Mouse (Mus musculus): ENCODE data around the gene Gal3st1. TPM values are rescaled to one million over a fixed set of nuclear protein-coding genes. Genes with fewer than 3 reads are reported as not detected.
"Not testable (repeated sequence)": the region's sequence is repeated elsewhere in the genome, so short reads cannot be mapped to it uniquely, and the experiment has no call there.

Gal3st1 gene
- polyA plus RNA-seq, 1 experiment from 2014 or later = 9.5 TPM

- Histone ChIP-seq H3K36me3 (no peaks in the 10 kb centered on the region), H3K4me1 (replicated peaks) (no peaks in the 10 kb centered on the region), H3K27ac (replicated peaks) (no peak overlapping the region), H3K9ac (no peak overlapping the region), H3K4me3 (no peak overlapping the region), H3K9me3 (no peaks in the 10 kb centered on the region), H3K27me3 (no peaks in the 10 kb centered on the region), H3K4me2 (no peak overlapping the region)
- no peak for ATAC-seq (ENCODE audit: low FRiP score, low read depth)
- 79% methylated on average over 1 of the region's 1 CpGs for WGBS
Observed at GRCm38 (mm10) chr11:4012616-4013015, 29.2 kb downstream of the Gal3st1 start.

GRCm38 (mm10) chr11:4015796-4016195 is 32.4 kb downstream of the Gal3st1 start:
- not testable (repeated sequence) for H3K9ac ChIP-seq; H3K4me2 ChIP-seq; H3K36me3 ChIP-seq; H3K4me3 ChIP-seq; H3K4me1 ChIP-seq (replicated peaks); H3K27ac ChIP-seq (replicated peaks); H3K9me3 ChIP-seq; H3K27me3 ChIP-seq; ATAC-seq (ENCODE audit: low FRiP score, low read depth)
- WGBS = 92% methylated on average over 14 of the region's 14 CpGs

GRCm38 (mm10) chr11:4022111-4022510 is 38.7 kb downstream of the Gal3st1 start:
- H3K4me2 ChIP-seq; H3K27ac ChIP-seq (replicated peaks); H3K4me3 ChIP-seq; H3K36me3 ChIP-seq; ATAC-seq (ENCODE audit: low FRiP score, low read depth); H3K9ac ChIP-seq; H3K27me3 ChIP-seq; H3K9me3 ChIP-seq; H3K4me1 ChIP-seq (replicated peaks): not testable (repeated sequence)
- WGBS = 93% methylated on average over 13 of the region's 13 CpGs

- Histone ChIP-seq H3K27me3 (no peaks in the 10 kb centered on the region), H3K4me3 (no peak overlapping the region), H3K27ac (replicated peaks) (no peak overlapping the region), H3K9ac (no peak overlapping the region), H3K9me3 (no peaks in the 10 kb centered on the region), H3K36me3 (no peaks in the 10 kb centered on the region), H3K4me2 (no peak overlapping the region), H3K4me1 (replicated peaks) (no peaks in the 10 kb centered on the region)
- 74% methylated on average over 2 of the region's 2 CpGs for WGBS
- ATAC-seq (ENCODE audit: low FRiP score, low read depth) = no peak
Observed at GRCm38 (mm10) chr11:4023321-4023720, 39.9 kb downstream of the Gal3st1 start.

GRCm38 (mm10) chr11:4027066-4027465 is 43.6 kb downstream of the Gal3st1 start:
- Histone ChIP-seq H3K9ac (no peak overlapping the region), H3K27me3 (no peaks in the 10 kb centered on the region), H3K27ac (replicated peaks) (no peak overlapping the region), H3K4me3 (no peak overlapping the region), H3K4me2 (no peak overlapping the region), H3K9me3 (no peaks in the 10 kb centered on the region), H3K36me3 (no peaks in the 10 kb centered on the region), H3K4me1 (replicated peaks) (no peaks in the 10 kb centered on the region)
- WGBS = 81% methylated on average over 8 of the region's 8 CpGs
- no peak for ATAC-seq (ENCODE audit: low FRiP score, low read depth)

- H3K4me2 ChIP-seq = no peak overlapping the region
- no peak overlapping the region for H3K27ac ChIP-seq (replicated peaks)
- WGBS = 81% methylated on average over 9 of the region's 9 CpGs
- H3K36me3 ChIP-seq = no peaks in the 10 kb centered on the region
- H3K4me1 ChIP-seq (replicated peaks) = no peaks in the 10 kb centered on the region
- no peaks in the 10 kb centered on the region for H3K27me3 ChIP-seq
- no peak overlapping the region for H3K9ac ChIP-seq
- no peak overlapping the region for H3K4me3 ChIP-seq
- no peak for ATAC-seq (ENCODE audit: low FRiP score, low read depth)
- no peaks in the 10 kb centered on the region for H3K9me3 ChIP-seq
Observed at GRCm38 (mm10) chr11:4027561-4028334, 44.3 kb downstream of the Gal3st1 start.

GRCm38 (mm10) chr11:4029343-4029742 is 45.9 kb downstream of the Gal3st1 start:
- no peaks in the 10 kb centered on the region for H3K27me3 ChIP-seq
- no peak overlapping the region for H3K4me3 ChIP-seq
- H3K27ac ChIP-seq (replicated peaks) = no peak overlapping the region
- no peaks in the 10 kb centered on the region for H3K9me3 ChIP-seq
- no peaks in the 10 kb centered on the region for H3K36me3 ChIP-seq
- no peaks in the 10 kb centered on the region for H3K4me1 ChIP-seq (replicated peaks)
- ATAC-seq (ENCODE audit: low FRiP score, low read depth) = no peak
- WGBS = 65% methylated on average over 4 of the region's 4 CpGs
- no peak overlapping the region for H3K9ac ChIP-seq
- no peak overlapping the region for H3K4me2 ChIP-seq

- WGBS = 43% methylated on average over 16 of the region's 16 CpGs
Observed at GRCm38 (mm10) chr11:4031126-4031941, 47.9 kb downstream of the Gal3st1 start, which contains the start of gene Sec14l4. Gene Sec14l4, plus strand, starts transcription at chr11:4031462.

GRCm38 (mm10) chr11:4031961-4032360 is 48.5 kb downstream of the Gal3st1 start:
- WGBS = 52% methylated on average over 12 of the region's 12 CpGs
- H3K4me2 ChIP-seq = no peak overlapping the region
- no peak for ATAC-seq (ENCODE audit: low FRiP score, low read depth)

More at GRCm38 (mm10) chr11:4031126-4031941, 47.9 kb downstream of the Gal3st1 start, which contains the start of gene Sec14l4:
- H3K36me3 ChIP-seq = no peaks in the 10 kb centered on the region
- no peaks in the 10 kb centered on the region for H3K27me3 ChIP-seq
- H3K9me3 ChIP-seq = no peaks in the 10 kb centered on the region
- H3K4me2 ChIP-seq = no peak within 1 kb of the TSS
- no peak within 1 kb of the TSS for H3K4me3 ChIP-seq
- no peaks in the 10 kb centered on the region for H3K4me1 ChIP-seq (replicated peaks)
- no peak within 1 kb of the TSS for H3K9ac ChIP-seq
- H3K27ac ChIP-seq (replicated peaks) = no peak within 1 kb of the TSS
- no peak for ATAC-seq (ENCODE audit: low FRiP score, low read depth)

GRCm38 (mm10) chr11:4033471-4033870 is 50.0 kb downstream of the Gal3st1 start:
- no peak overlapping the region for H3K27ac ChIP-seq (replicated peaks)
- H3K27me3 ChIP-seq = no peaks in the 10 kb centered on the region
- WGBS = 79% methylated on average over 7 of the region's 7 CpGs
- H3K36me3 ChIP-seq = no peaks in the 10 kb centered on the region
- H3K4me1 ChIP-seq (replicated peaks) = no peaks in the 10 kb centered on the region
- H3K4me2 ChIP-seq = no peak overlapping the region
- no peak for ATAC-seq (ENCODE audit: low FRiP score, low read depth)
- H3K4me3 ChIP-seq = no peak overlapping the region
- H3K9me3 ChIP-seq = no peaks in the 10 kb centered on the region
- H3K9ac ChIP-seq = no peak overlapping the region

More at GRCm38 (mm10) chr11:4031961-4032360, 48.5 kb downstream of the Gal3st1 start:
- H3K4me3 ChIP-seq = no peak overlapping the region
- no peaks in the 10 kb centered on the region for H3K36me3 ChIP-seq
- no peaks in the 10 kb centered on the region for H3K4me1 ChIP-seq (replicated peaks)
- H3K27ac ChIP-seq (replicated peaks) = no peak overlapping the region
- H3K9me3 ChIP-seq = no peaks in the 10 kb centered on the region
- H3K9ac ChIP-seq = no peak overlapping the region
- no peaks in the 10 kb centered on the region for H3K27me3 ChIP-seq

- no peaks in the 10 kb centered on the region for H3K36me3 ChIP-seq
- no peaks in the 10 kb centered on the region for H3K27me3 ChIP-seq
- H3K4me3 ChIP-seq = no peak overlapping the region
- no peak overlapping the region for H3K27ac ChIP-seq (replicated peaks)
- 92% methylated on average over 4 of the region's 4 CpGs for WGBS
- H3K4me2 ChIP-seq = no peak overlapping the region
- no peak for ATAC-seq (ENCODE audit: low FRiP score, low read depth)
- no peaks in the 10 kb centered on the region for H3K9me3 ChIP-seq
- H3K4me1 ChIP-seq (replicated peaks) = no peaks in the 10 kb centered on the region
- H3K9ac ChIP-seq = no peak overlapping the region
Observed at GRCm38 (mm10) chr11:4034169-4034568, 50.7 kb downstream of the Gal3st1 start.

- Histone ChIP-seq H3K9me3 (no peaks in the 10 kb centered on the region), H3K27me3 (no peaks in the 10 kb centered on the region), H3K36me3 (no peaks in the 10 kb centered on the region), H3K4me2 (no peak overlapping the region), H3K4me3 (no peak overlapping the region), H3K9ac (no peak overlapping the region), H3K4me1 (replicated peaks) (no peaks in the 10 kb centered on the region), H3K27ac (replicated peaks) (no peak overlapping the region)
- ATAC-seq (ENCODE audit: low FRiP score, low read depth) = no peak
- 70% methylated on average over 18 of the region's 18 CpGs for WGBS
Observed at GRCm38 (mm10) chr11:4035116-4035892, 51.9 kb downstream of the Gal3st1 start.
